Mouse (Mus musculus) ovary, postnatal 36 days (tissue): ENCODE measurements around the gene 1700123K08Rik.
"Not testable (repeated sequence)": the region's sequence is repeated elsewhere in the genome, so short reads cannot be mapped to it uniquely, and the experiment has no call there.

ENCODE experiments used
- DNase-seq: peaks from one replicate; pipeline ENCODE4 v3.0.0; 2022; ENCODE audit warnings: low spot score, mixed read lengths

1700123K08Rik gene

GRCm38 (mm10) chr5:138564612-138565011 lies at the start of gene 1700123K08Rik:
1700123K08Rik (minus strand) TSS chr5:138564712.
- DNase-seq = not testable (repeated sequence)

GRCm38 (mm10) chr5:138587396-138587795 lies 22.9 kb upstream of the 1700123K08Rik start:
- DNase-seq = no peak

DNA sequence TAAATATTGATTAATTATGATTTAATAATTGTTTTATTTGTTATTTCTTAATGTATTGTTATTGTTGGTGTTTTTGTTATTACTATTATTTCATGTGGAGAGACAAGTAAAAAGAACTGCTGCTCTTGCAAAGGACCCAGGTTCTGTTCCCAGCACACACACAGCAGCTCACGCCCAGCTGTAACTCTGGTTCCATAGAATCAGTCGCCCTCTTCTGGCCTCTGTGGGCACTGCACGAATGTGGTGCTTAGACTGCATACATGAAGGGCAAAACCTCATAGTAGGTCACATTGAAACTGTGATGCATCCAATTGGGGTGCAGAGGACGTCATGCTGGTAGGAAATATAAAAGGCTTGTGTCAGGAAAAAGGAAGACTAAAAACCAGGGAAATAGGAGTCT lies 7.1 kb upstream of the 1700123K08Rik start:
- DNase-seq = no peak

DNA sequence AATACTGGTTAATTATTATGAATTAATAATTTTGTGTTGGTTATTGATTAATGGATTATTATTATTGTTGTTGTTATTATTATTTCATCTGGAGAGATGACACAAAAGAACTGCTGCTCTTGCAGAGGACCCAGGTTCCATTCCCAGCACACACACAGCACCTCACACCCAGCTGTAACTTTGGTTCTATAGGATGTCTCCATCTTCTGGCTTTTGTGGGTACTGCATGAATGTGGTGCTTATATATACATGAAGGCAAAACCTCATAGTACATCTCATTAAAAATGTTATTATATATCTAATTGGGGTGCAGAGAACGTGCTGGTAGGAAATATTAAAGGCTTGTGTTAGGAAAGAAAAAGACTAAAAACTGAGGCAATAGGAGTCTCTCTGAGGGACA lies 11.8 kb downstream of the 1700123K08Rik start:
- no peak for DNase-seq

DNA sequence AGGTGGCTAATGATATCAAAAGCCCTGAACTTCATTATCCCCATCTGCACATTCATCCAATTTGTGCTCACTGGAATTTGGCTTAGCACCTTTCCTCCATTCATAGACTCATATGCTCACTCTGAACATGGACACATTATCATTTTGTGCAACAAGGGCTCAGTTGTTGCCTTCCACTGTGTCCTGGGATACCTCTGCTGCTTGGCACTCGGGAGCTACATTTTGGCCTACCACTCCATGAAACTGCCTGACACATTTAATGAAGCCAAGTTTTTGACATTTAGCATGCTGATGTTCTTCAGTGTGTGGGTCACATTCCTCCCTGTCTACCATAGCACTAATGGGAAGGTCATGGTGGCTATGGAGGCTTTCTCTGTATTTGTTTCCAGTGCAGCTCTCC lies 32.0 kb downstream of the 1700123K08Rik start:
- DNase-seq = no peak
